Mouse (Mus musculus) kidney, postnatal 36 days (tissue): ENCODE measurements at regions not wholly inside any gene's neighbourhood (a gene's known extent, or its start where the extent isn't known, plus 50 kb on each side); places are given as distances from the start of the nearest gene placed in this dataset.

Experiments used
- DNase-seq, 2 experiments: peaks; one replicate each; pipeline ENCODE4 v3.0.0; 2021 to 2022; ENCODE audit warnings: mixed read lengths in 2 of 2

DNA sequence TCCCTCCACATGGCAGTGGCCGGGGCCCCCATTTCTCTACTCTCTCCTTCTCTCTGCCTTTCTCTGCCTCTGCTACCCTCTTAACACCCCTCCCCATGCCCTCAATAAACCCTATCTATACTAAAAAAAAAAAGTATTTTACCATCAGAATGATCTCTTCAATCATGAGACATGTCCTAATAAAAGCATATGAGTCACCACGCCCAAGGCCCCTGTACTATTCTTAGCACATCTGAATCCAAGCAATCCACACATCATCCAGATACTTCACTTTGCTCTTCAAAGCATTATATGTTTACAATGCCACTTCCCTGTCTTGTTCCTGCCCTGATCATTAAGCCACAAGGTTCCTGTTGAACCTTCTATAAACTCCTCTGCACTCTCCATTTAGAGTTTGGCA, 1245.0 kb upstream of the Dsel start:
- no peak for DNase-seq

DNA sequence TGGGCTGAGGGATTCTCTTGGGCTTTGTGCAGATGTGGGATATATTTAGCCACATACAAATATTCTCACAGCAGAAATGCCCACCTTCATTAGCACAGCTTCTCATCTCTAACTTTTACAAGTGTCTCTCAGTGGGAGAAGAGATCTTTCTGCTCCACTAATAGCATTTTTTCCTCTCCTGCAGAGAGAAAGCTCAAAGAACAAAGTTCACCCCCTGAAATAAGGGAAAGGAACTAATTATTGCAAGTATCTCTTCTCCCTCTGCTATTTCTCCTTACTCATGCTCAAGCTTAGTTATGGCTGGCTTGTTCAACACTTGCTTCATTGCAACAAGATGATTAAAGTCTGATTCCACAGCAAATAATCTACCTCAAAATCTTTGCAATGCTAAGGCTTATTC, 1231.4 kb upstream of the Dsel start:
- DNase-seq, result peak in 1 of 2 experiments; percentile 35

DNA sequence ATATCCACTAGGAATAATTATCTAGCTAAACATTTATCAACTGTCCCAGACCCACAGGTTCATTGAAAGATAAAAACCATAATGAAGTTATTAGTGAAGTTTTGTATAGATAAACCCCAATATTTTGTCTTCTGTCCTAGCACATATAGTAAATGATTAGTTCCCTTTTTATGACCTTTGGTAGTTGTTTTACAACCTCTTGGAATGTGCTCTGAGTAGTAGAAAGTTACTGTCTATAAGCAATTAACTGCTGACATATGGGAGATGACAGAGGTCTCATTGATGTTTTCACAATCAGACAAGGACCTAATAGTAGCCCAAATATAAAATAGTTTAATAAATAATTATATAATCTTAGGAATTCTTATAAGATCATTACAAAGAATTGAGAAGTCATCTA, 1224.7 kb upstream of the Dsel start:
- DNase-seq, result no peak
